Mouse (Mus musculus): Measurements from ENCODE around the gene Kdm6b. TPM values are rescaled to one million over a fixed set of nuclear protein-coding genes. Genes with fewer than 3 reads are reported as not detected.
A peak's percentile ranks its signal among the peaks of the same experiment; 100 is the strongest.

The Kdm6b gene
- polyA plus RNA-seq, 1 experiment from 2014 or later: 13.1 TPM

GRCm38 (mm10) chr11:69382478-69383105 lies 30.9 kb downstream of the Kdm6b start:
- Histone ChIP-seq H3K9me3 (ENCODE audit: control insufficient read depth, low read length) (no peaks in the 10 kb centered on the region), H3K27ac (replicated peaks) (no peak overlapping the region), H3K9ac (ENCODE audit: low read length) (no peak overlapping the region), H3K4me3 (ENCODE audit: low read depth, low read length) (no peak overlapping the region), H3K4me1 (replicated peaks; ENCODE audit: control insufficient read depth, insufficient read depth) (no peaks in the 10 kb centered on the region), H3K36me3 (ENCODE audit: control insufficient read depth, insufficient read depth, low read length) (no peaks in the 10 kb centered on the region; the same call in 1 of the 2 replicates), H3K4me2 (replicated peaks; ENCODE audit: low read depth) (no peak overlapping the region), H3K27me3 (ENCODE audit: control insufficient read depth, insufficient read depth, low read length) (no peaks in the 10 kb centered on the region)
- TF ChIP-seq CTCF (IDR thresholded peaks at IDR 0.05; ENCODE audit: low read depth) (no peak), EP300 (optimal IDR thresholded peaks at IDR 0.05) (no peak)
- 62% methylated on average over 10 of the region's 10 CpGs for WGBS
- ATAC-seq (ENCODE audit: low FRiP score, low TSS enrichment) (0 out of 2 replicates have a peak, but pooled peaks have one; percentile 23), DNase-seq (ENCODE audit: low spot score) (no peak)

GRCm38 (mm10) chr11:69381356-69381755 lies 32.1 kb downstream of the Kdm6b start:
- Histone ChIP-seq H3K9me3 (ENCODE audit: control insufficient read depth, low read length) (no peaks in the 10 kb centered on the region), H3K4me3 (ENCODE audit: low read depth, low read length) (no peak overlapping the region), H3K9ac (ENCODE audit: low read length) (no peak overlapping the region), H3K27ac (replicated peaks) (no peak overlapping the region), H3K27me3 (ENCODE audit: control insufficient read depth, insufficient read depth, low read length) (no peaks in the 10 kb centered on the region), H3K4me1 (replicated peaks; ENCODE audit: control insufficient read depth, insufficient read depth) (no peaks in the 10 kb centered on the region), H3K4me2 (replicated peaks; ENCODE audit: low read depth) (no peak overlapping the region), H3K36me3 (ENCODE audit: control insufficient read depth, insufficient read depth, low read length) (no peaks in the 10 kb centered on the region; the same call in 1 of the 2 replicates)
- DNase-seq (ENCODE audit: low spot score) (no peak), ATAC-seq (ENCODE audit: low FRiP score, low TSS enrichment) (no peak)
- TF ChIP-seq EP300 (optimal IDR thresholded peaks at IDR 0.05) (no peak), CTCF (IDR thresholded peaks at IDR 0.05; ENCODE audit: low read depth) (no peak)
- WGBS: 78% methylated on average over 6 of the region's 6 CpGs

- Histone ChIP-seq H3K4me3 (ENCODE audit: low read depth, low read length) (no peak overlapping the region), H3K9me3 (ENCODE audit: control insufficient read depth, low read length) (no peaks in the 10 kb centered on the region), H3K27ac (replicated peaks) (no peak overlapping the region), H3K36me3 (ENCODE audit: control insufficient read depth, insufficient read depth, low read length) (no peaks in the 10 kb centered on the region; the same call in 1 of the 2 replicates), H3K4me2 (replicated peaks; ENCODE audit: low read depth) (no peak overlapping the region), H3K27me3 (ENCODE audit: control insufficient read depth, insufficient read depth, low read length) (no peaks in the 10 kb centered on the region), H3K4me1 (replicated peaks; ENCODE audit: control insufficient read depth, insufficient read depth) (no peaks in the 10 kb centered on the region), H3K9ac (ENCODE audit: low read length) (no peak overlapping the region)
- WGBS: 82% methylated on average over 3 of the region's 3 CpGs
- ATAC-seq (ENCODE audit: low FRiP score, low TSS enrichment) (no peak), DNase-seq (ENCODE audit: low spot score) (no peak)
- TF ChIP-seq EP300 (optimal IDR thresholded peaks at IDR 0.05): no peak
These were observed 33.9 kb downstream of the Kdm6b start for GRCm38 (mm10) chr11:69379600-69379999.

- 52% methylated on average over 3 of the region's 3 CpGs for WGBS
- Histone ChIP-seq H3K36me3 (ENCODE audit: control insufficient read depth, insufficient read depth, low read length) (no peaks in the 10 kb centered on the region; the same call in 1 of the 2 replicates), H3K4me1 (replicated peaks; ENCODE audit: control insufficient read depth, insufficient read depth) (no peaks in the 10 kb centered on the region), H3K4me3 (ENCODE audit: low read depth, low read length) (no peak overlapping the region), H3K27me3 (ENCODE audit: control insufficient read depth, insufficient read depth, low read length) (no peaks in the 10 kb centered on the region), H3K9ac (ENCODE audit: low read length) (no peak overlapping the region), H3K4me2 (replicated peaks; ENCODE audit: low read depth) (no peak overlapping the region), H3K27ac (replicated peaks) (no peak overlapping the region), H3K9me3 (ENCODE audit: control insufficient read depth, low read length) (no peaks in the 10 kb centered on the region)
- peak; percentile 34 for DNase-seq (ENCODE audit: low spot score)
- ATAC-seq (ENCODE audit: low FRiP score, low TSS enrichment): peak; percentile 86
- TF ChIP-seq CTCF (IDR thresholded peaks at IDR 0.05; ENCODE audit: low read depth) (no peak), EP300 (optimal IDR thresholded peaks at IDR 0.05) (no peak)
These were observed 35.7 kb downstream of the Kdm6b start for GRCm38 (mm10) chr11:69377766-69378165.

- Histone ChIP-seq H3K4me1 (replicated peaks; ENCODE audit: control insufficient read depth, insufficient read depth) (peaks cover 2% of the 10 kb centered on the region; the same call in 1 of the 2 replicates), H3K27ac (replicated peaks) (no peak overlapping the region), H3K4me3 (ENCODE audit: low read depth, low read length) (no peak overlapping the region), H3K9ac (ENCODE audit: low read length) (no peak overlapping the region), H3K4me2 (replicated peaks; ENCODE audit: low read depth) (no peak overlapping the region), H3K27me3 (ENCODE audit: control insufficient read depth, insufficient read depth, low read length) (no peaks in the 10 kb centered on the region), H3K9me3 (ENCODE audit: control insufficient read depth, low read length) (no peaks in the 10 kb centered on the region), H3K36me3 (ENCODE audit: control insufficient read depth, insufficient read depth, low read length) (no peaks in the 10 kb centered on the region; the same call in 1 of the 2 replicates)
- WGBS: 83% methylated on average over 4 of the region's 4 CpGs
- DNase-seq (ENCODE audit: low spot score): no peak
- TF ChIP-seq CTCF (IDR thresholded peaks at IDR 0.05; ENCODE audit: low read depth): no peak
- no peak for TF ChIP-seq EP300 (optimal IDR thresholded peaks at IDR 0.05)
- ATAC-seq (ENCODE audit: low FRiP score, low TSS enrichment): no peak
These were observed 37.8 kb downstream of the Kdm6b start for GRCm38 (mm10) chr11:69375646-69376045.

GRCm38 (mm10) chr11:69373223-69373965 lies 40.1 kb downstream of the Kdm6b start:
- TF ChIP-seq CTCF (IDR thresholded peaks at IDR 0.05; ENCODE audit: low read depth): no peak
- no peak for TF ChIP-seq EP300 (optimal IDR thresholded peaks at IDR 0.05)
- H3K4me2 ChIP-seq (replicated peaks; ENCODE audit: low read depth): no peak overlapping the region
- H3K27ac ChIP-seq (replicated peaks): no peak overlapping the region
- no peak overlapping the region for H3K9ac ChIP-seq (ENCODE audit: low read length)
- H3K9me3 ChIP-seq (ENCODE audit: control insufficient read depth, low read length): no peaks in the 10 kb centered on the region
- H3K4me1 ChIP-seq (replicated peaks; ENCODE audit: control insufficient read depth, insufficient read depth): peaks cover 2% of the 10 kb centered on the region; the same call in 1 of the 2 replicates
- DNase-seq (ENCODE audit: low spot score) (no peak), ATAC-seq (ENCODE audit: low FRiP score, low TSS enrichment) (no peak)
- H3K4me3 ChIP-seq (ENCODE audit: low read depth, low read length): no peak overlapping the region
- WGBS: 81% methylated on average over 16 of the region's 16 CpGs
- H3K36me3 ChIP-seq (ENCODE audit: control insufficient read depth, insufficient read depth, low read length): no peaks in the 10 kb centered on the region; the same call in 1 of the 2 replicates
- no peaks in the 10 kb centered on the region for H3K27me3 ChIP-seq (ENCODE audit: control insufficient read depth, insufficient read depth, low read length)
